Mouse (Mus musculus): ENCODE results near the gene Macrod2. TPM values are rescaled to one million over a fixed set of nuclear protein-coding genes. Genes with fewer than 3 reads are reported as not detected.

Macrod2 gene
- polyA plus RNA-seq, 1 experiment from 2014 or later: 62.2 TPM

DNA sequence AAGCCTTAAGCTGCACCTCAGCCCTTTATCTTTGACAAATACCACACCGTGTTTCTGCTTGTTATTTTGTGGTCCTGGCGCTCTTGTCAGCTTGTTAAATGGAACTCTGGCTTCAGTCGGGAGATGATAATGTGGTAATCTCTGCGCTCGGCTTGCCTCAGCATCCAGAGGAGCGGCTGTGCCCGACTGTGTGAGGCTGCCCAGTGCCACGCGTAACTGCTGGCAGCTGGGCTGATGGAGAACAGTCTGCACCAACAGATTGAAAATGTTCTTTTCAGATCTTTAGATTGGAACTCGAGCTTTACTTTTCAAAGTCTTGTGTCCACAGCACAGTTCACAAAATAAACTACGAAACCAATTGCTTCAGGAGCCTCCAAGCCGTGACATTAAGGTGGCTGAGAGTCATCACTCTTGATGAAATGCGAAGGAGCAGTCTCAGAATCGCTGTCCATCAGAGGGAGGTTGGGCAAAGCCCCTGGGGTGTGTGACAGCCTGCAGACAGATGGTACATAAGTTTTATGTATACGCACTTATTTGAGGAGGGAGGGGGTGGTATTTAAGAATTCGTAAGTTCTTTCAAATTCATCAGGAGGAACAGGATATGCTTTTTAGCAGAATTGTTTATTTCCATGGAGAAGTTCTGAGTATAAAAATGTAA, 836.0 kb downstream of the Macrod2 start:
- 24% methylated on average over 16 of the region's 16 CpGs for WGBS

GRCm38 (mm10) chr2:141234306-141234705, 839.2 kb downstream of the Macrod2 start:
- Histone ChIP-seq H3K27me3 (ENCODE audit: control insufficient read depth, insufficient read depth, low read length) (no peaks in the 10 kb centered on the region), H3K4me3 (replicated peaks; ENCODE audit: low read length) (no peak overlapping the region), H3K4me1 (replicated peaks; ENCODE audit: control insufficient read depth, insufficient read depth, low read length) (peaks cover 14% of the 10 kb centered on the region; the same call in 1 of the 2 replicates), H3K36me3 (replicated peaks; ENCODE audit: control insufficient read depth, insufficient read depth) (no peaks in the 10 kb centered on the region), H3K9me3 (ENCODE audit: control insufficient read depth, low read length) (no peaks in the 10 kb centered on the region), H3K27ac (no peak overlapping the region), H3K4me2 (replicated peaks) (no peak overlapping the region), H3K9ac (no peak overlapping the region)
- WGBS: 64% methylated on average over 8 of the region's 8 CpGs
- DNase-seq (ENCODE audit: low spot score) (no peak), ATAC-seq (ENCODE audit: low FRiP score) (no peak)

More for the DNA sequence above, 836.0 kb downstream of the Macrod2 start:
- no peaks in the 10 kb centered on the region for H3K36me3 ChIP-seq (replicated peaks; ENCODE audit: control insufficient read depth, insufficient read depth)
- H3K9ac ChIP-seq: no peak overlapping the region
- H3K4me3 ChIP-seq (replicated peaks; ENCODE audit: low read length): no peak overlapping the region
- H3K4me1 ChIP-seq (replicated peaks; ENCODE audit: control insufficient read depth, insufficient read depth, low read length): peaks cover 12% of the 10 kb centered on the region; the same call in 1 of the 2 replicates
- H3K27me3 ChIP-seq (ENCODE audit: control insufficient read depth, insufficient read depth, low read length): no peaks in the 10 kb centered on the region
- no peaks in the 10 kb centered on the region for H3K9me3 ChIP-seq (ENCODE audit: control insufficient read depth, low read length)
- peak overlapping the region; percentile 33 for H3K4me2 ChIP-seq (replicated peaks)
- DNase-seq (ENCODE audit: low spot score): peak; percentile 40
- H3K27ac ChIP-seq: no peak overlapping the region
- peak; percentile 73; the same call in 1 of the 2 replicates for ATAC-seq (ENCODE audit: low FRiP score)

- WGBS: 48% methylated on average over 5 of the region's 5 CpGs
- Histone ChIP-seq H3K9me3 (ENCODE audit: control insufficient read depth, low read length) (no peaks in the 10 kb centered on the region), H3K4me3 (replicated peaks; ENCODE audit: low read length) (no peak overlapping the region), H3K27me3 (ENCODE audit: control insufficient read depth, insufficient read depth, low read length) (no peaks in the 10 kb centered on the region), H3K4me2 (replicated peaks) (no peak overlapping the region), H3K36me3 (replicated peaks; ENCODE audit: control insufficient read depth, insufficient read depth) (no peaks in the 10 kb centered on the region), H3K9ac (no peak overlapping the region), H3K4me1 (replicated peaks; ENCODE audit: control insufficient read depth, insufficient read depth, low read length) (peaks cover 11% of the 10 kb centered on the region; the same call in 1 of the 2 replicates), H3K27ac (no peak overlapping the region)
- DNase-seq (ENCODE audit: low spot score) (no peak), ATAC-seq (ENCODE audit: low FRiP score) (no peak)
These were observed 839.8 kb downstream of the Macrod2 start for GRCm38 (mm10) chr2:141234724-141235453.

GRCm38 (mm10) chr2:141247680-141248079, 852.6 kb downstream of the Macrod2 start:
- Histone ChIP-seq H3K27me3 (ENCODE audit: control insufficient read depth, insufficient read depth, low read length) (no peaks in the 10 kb centered on the region), H3K9me3 (ENCODE audit: control insufficient read depth, low read length) (no peaks in the 10 kb centered on the region), H3K36me3 (replicated peaks; ENCODE audit: control insufficient read depth, insufficient read depth) (no peaks in the 10 kb centered on the region), H3K4me2 (replicated peaks) (no peak overlapping the region), H3K27ac (no peak overlapping the region), H3K4me1 (replicated peaks; ENCODE audit: control insufficient read depth, insufficient read depth, low read length) (0 out of 2 replicates have a peak, but pooled peaks cover 2% of the 10 kb centered on the region), H3K9ac (no peak overlapping the region), H3K4me3 (replicated peaks; ENCODE audit: low read length) (no peak overlapping the region)
- DNase-seq (ENCODE audit: low spot score) (no peak), ATAC-seq (ENCODE audit: low FRiP score) (no peak)
- 92% methylated on average over 2 of the region's 2 CpGs for WGBS

DNA sequence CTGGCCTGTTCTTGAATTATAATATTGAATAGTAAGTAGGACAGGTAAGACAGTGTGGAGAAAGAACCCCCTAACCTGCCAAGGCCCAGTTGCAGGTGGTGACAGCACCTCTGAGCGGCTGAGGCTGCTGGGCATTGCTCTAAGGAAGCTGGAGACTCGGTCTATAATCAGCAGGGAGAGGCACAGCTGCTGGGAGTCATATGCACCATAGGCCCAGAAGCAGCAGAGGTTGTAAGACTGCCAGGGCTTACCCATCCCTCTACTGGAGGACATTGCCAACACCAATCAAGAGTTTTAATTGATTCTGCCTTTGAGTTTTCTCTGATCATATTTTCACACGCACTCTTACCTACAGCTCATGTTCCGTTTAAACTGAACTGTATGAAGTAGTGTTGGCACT, 869.5 kb downstream of the Macrod2 start:
- Histone ChIP-seq H3K36me3 (replicated peaks; ENCODE audit: control insufficient read depth, insufficient read depth) (no peaks in the 10 kb centered on the region), H3K4me3 (replicated peaks; ENCODE audit: low read length) (no peak overlapping the region), H3K27me3 (ENCODE audit: control insufficient read depth, insufficient read depth, low read length) (no peaks in the 10 kb centered on the region), H3K27ac (no peak overlapping the region), H3K9ac (no peak overlapping the region), H3K4me1 (replicated peaks; ENCODE audit: control insufficient read depth, insufficient read depth, low read length) (no peaks in the 10 kb centered on the region), H3K9me3 (ENCODE audit: control insufficient read depth, low read length) (no peaks in the 10 kb centered on the region), H3K4me2 (replicated peaks) (no peak overlapping the region)
- peak; percentile 35 for DNase-seq (ENCODE audit: low spot score)
- ATAC-seq (ENCODE audit: low FRiP score): no peak
- WGBS: 75% methylated on average over 4 of the region's 4 CpGs

- Histone ChIP-seq H3K27me3 (ENCODE audit: control insufficient read depth, insufficient read depth, low read length) (no peaks in the 10 kb centered on the region), H3K4me1 (replicated peaks; ENCODE audit: control insufficient read depth, insufficient read depth, low read length) (no peaks in the 10 kb centered on the region), H3K4me3 (replicated peaks; ENCODE audit: low read length) (no peak overlapping the region), H3K27ac (no peak overlapping the region), H3K9me3 (ENCODE audit: control insufficient read depth, low read length) (no peaks in the 10 kb centered on the region), H3K9ac (no peak overlapping the region), H3K36me3 (replicated peaks; ENCODE audit: control insufficient read depth, insufficient read depth) (no peaks in the 10 kb centered on the region), H3K4me2 (replicated peaks) (no peak overlapping the region)
- ATAC-seq (ENCODE audit: low FRiP score) (no peak), DNase-seq (ENCODE audit: low spot score) (no peak)
These were observed 871.5 kb downstream of the Macrod2 start for GRCm38 (mm10) chr2:141266591-141266990.

- no peak overlapping the region for H3K9ac ChIP-seq
- DNase-seq (ENCODE audit: low spot score) (no peak), ATAC-seq (ENCODE audit: low FRiP score) (no peak)
- H3K27ac ChIP-seq: no peak overlapping the region
- H3K9me3 ChIP-seq (ENCODE audit: control insufficient read depth, low read length): no peaks in the 10 kb centered on the region
- H3K4me3 ChIP-seq (replicated peaks; ENCODE audit: low read length): no peak overlapping the region
- no peak overlapping the region for H3K4me2 ChIP-seq (replicated peaks)
- 63% methylated on average over 4 of the region's 4 CpGs for WGBS
- no peaks in the 10 kb centered on the region for H3K36me3 ChIP-seq (replicated peaks; ENCODE audit: control insufficient read depth, insufficient read depth)
- no peaks in the 10 kb centered on the region for H3K4me1 ChIP-seq (replicated peaks; ENCODE audit: control insufficient read depth, insufficient read depth, low read length)
- H3K27me3 ChIP-seq (ENCODE audit: control insufficient read depth, insufficient read depth, low read length): no peaks in the 10 kb centered on the region
These were observed 876.4 kb downstream of the Macrod2 start for GRCm38 (mm10) chr2:141271541-141271940.

DNA sequence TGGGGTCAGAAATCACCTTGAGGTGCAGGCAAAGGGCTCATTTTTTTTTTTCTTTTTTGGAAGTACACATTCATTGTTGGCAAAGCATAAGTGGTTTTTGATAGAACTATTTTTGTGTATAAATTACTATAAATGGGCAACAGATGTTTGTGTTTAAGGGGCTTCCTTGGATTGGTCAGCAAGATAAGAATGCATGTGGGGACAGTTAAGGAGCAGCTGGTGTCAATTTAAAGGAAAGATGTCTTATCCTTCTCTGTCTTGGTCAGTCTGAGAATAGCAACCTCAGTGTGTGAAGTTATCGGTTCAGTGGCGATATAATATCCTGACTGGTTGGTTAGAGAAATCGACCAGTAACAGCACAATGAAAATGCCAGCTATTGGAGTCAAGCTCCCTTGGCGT, 877.9 kb downstream of the Macrod2 start:
- Histone ChIP-seq H3K9me3 (ENCODE audit: control insufficient read depth, low read length) (no peaks in the 10 kb centered on the region), H3K36me3 (replicated peaks; ENCODE audit: control insufficient read depth, insufficient read depth) (no peaks in the 10 kb centered on the region), H3K4me3 (replicated peaks; ENCODE audit: low read length) (no peak overlapping the region), H3K9ac (no peak overlapping the region), H3K4me1 (replicated peaks; ENCODE audit: control insufficient read depth, insufficient read depth, low read length) (no peaks in the 10 kb centered on the region), H3K27ac (no peak overlapping the region), H3K27me3 (ENCODE audit: control insufficient read depth, insufficient read depth, low read length) (no peaks in the 10 kb centered on the region), H3K4me2 (replicated peaks) (no peak overlapping the region)
- no peak for DNase-seq (ENCODE audit: low spot score)
- no peak for ATAC-seq (ENCODE audit: low FRiP score)
- WGBS: 90% methylated on average over 4 of the region's 4 CpGs

GRCm38 (mm10) chr2:141274262-141274661, 879.2 kb downstream of the Macrod2 start:
- WGBS: 90% methylated on average over 2 of the region's 2 CpGs
- no peak overlapping the region for H3K27ac ChIP-seq
- H3K9ac ChIP-seq: no peak overlapping the region

More at GRCm38 (mm10) chr2:141274262-141274661, 879.2 kb downstream of the Macrod2 start:
- no peaks in the 10 kb centered on the region for H3K36me3 ChIP-seq (replicated peaks; ENCODE audit: control insufficient read depth, insufficient read depth)
- DNase-seq (ENCODE audit: low spot score): no peak
- no peak overlapping the region for H3K4me3 ChIP-seq (replicated peaks; ENCODE audit: low read length)
- H3K4me1 ChIP-seq (replicated peaks; ENCODE audit: control insufficient read depth, insufficient read depth, low read length): no peaks in the 10 kb centered on the region
- H3K27me3 ChIP-seq (ENCODE audit: control insufficient read depth, insufficient read depth, low read length): no peaks in the 10 kb centered on the region
- ATAC-seq (ENCODE audit: low FRiP score): no peak
- no peak overlapping the region for H3K4me2 ChIP-seq (replicated peaks)
- no peaks in the 10 kb centered on the region for H3K9me3 ChIP-seq (ENCODE audit: control insufficient read depth, low read length)
